Mouse (Mus musculus): ENCODE data around the gene Dock7.

- no peak for TF ChIP-seq CTCF (IDR thresholded peaks at IDR 0.05; ENCODE audit: borderline replicate concordance, insufficient read depth, low read length)
- no peak for TF ChIP-seq POLR2A (IDR thresholded peaks at IDR 0.05; ENCODE audit: low read depth, low read length)
Measured at GRCm38 (mm10) chr4:99163547-99163946, 42.8 kb upstream of the Dock7 start.

All from embryonic fibroblast, embryonic 13.5 days (primary cell).